Mouse (Mus musculus) retina, postnatal 7 days (tissue): ENCODE measurements around the gene Supv3l1.
A peak's percentile ranks its signal among the peaks of the same experiment; 100 is the strongest.
"Not testable (repeated sequence)": the region's sequence is repeated elsewhere in the genome, so short reads cannot be mapped to it uniquely, and the experiment has no call there.

Experiments
- DNase-seq: peaks from one replicate; pipeline ENCODE4 v3.0.0-alpha.2; 2012; ENCODE audit warnings: low read depth, low spot score

Supv3l1 gene

DNA sequence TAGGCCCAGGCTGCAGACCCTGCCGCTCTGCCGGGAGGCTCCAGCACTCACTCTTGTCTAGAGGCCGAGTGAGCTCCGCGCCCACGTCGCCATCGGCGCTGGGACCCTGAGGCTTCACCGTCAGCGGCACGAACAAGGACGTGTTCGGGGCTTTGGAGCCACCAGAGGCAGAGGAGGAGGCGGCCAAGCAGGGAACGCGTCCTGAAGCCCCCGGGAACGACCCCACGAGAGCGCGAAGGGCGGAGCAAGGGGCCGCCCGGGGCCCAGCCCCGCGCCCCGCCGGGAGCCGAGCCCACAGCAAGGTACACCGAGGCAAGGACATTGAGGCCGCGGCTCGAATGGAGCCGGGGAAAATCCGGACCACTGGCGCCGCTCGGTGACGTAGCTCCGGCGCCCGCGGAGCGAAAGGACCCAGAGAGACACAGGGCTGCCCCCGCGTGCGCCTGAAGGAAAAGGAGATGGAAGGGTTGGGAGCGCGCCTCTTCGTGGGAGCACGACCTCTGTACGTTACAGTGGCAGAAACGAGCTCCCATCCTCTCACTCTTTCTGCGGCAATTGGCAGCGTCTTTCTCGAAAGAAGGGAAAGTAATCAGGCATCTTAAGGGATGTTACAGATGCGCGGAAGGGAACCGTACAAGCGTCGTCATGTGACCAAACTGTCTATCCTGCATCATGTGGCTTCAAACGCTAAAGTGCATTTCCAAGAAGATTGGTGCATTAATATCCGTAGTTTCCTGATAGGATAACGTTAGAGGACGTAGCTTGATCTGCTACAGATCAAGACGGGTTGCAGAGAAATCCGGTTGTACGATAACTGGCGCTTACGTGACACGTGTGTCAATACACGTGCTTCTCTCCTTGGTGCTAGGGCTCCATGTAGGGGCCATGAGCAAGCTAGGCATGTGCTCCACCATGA is at the start of gene Supv3l1, which contains the start of gene 4930507D05Rik:
Gene Supv3l1 (minus strand): TSS at position 375 of the 916 bp plus-strand sequence.
Gene 4930507D05Rik (plus strand): TSS at position 126 of the 916 bp plus-strand sequence.
- DNase-seq, result peak; percentile 87

DNA sequence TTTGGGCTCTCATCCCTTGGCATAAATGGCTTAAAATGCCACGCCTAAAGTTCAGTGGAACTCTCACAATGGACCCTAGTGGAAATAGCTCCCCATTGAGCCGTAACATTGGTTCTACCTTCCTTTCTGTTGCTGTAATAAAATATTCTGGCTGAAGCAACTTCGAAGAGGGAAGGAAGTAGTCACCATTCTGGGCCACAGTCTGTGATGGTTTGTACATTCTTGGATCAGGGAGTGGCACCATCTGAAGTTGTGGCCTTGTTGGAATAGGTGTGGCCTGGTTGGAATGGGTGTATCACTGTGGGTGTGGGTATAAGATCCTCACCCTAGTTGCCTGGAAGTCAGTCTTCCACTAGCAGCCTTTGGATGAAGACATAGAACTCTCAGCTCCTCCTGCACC is 42.1 kb upstream of the Supv3l1 start:
- DNase-seq, result not testable (repeated sequence)

DNA sequence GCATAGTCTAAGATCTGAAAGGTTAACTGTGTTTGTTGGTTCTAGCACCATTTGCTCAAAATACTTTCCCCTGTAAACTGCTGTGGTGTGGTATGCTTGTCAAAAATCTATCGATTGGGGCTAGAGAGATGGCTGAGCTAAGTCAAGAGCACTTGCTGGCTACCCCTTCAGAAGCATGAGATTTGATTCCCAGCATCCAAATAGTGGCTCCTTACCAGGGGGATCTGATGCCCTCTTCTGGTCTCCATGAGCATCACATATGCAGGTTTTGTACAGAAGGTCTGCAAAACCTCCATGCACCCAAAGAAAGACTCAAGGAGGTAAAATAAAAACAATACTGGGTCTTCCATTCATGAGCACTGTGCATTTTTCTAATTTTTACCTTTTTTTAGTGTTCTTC is 38.7 kb upstream of the Supv3l1 start:
- peak; percentile 38 for DNase-seq

DNA sequence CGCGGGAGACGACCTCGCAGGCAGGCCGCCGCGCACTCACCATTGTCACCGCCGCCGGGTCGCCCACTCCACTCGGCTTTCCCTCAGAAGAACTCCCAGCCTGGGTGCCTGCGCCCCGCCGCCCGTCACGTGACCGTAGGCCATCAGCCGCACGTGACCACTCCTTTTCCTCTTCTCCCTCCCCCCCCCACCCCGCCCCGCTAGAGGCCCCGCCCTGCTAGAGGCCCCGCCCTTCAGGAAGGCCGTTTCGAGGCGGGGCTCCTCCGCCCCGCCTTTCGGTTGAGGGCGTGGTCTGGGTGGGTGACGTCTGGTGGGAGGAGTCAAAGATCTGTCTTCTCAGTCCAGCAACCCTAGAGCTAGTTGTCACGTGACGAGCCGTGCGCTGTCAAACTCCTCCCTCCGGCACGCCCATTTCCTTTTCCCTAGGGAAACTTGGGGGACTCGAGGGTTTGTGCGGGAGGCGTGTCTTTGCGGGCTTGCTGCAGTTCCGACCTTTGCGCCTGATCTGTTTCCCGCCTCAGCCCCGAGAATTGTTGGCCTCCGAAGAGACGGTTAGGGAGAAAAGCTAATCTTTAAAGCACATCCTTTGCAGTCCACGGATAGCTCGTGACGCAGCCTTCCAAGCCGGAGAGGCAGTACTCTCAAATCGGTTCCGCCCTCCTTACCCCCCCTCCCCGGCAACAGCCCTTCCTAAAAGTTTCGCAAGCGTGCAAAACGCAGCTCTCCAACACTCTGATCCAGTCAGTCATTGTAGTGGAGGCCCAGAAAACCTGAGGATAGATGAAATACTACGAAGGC is 37.3 kb upstream of the Supv3l1 start, which contains the start of gene Vps26a:
Gene Vps26a (minus strand): TSS at position 188 of the 798 bp plus-strand sequence.
- peak; percentile 98 for DNase-seq

DNA sequence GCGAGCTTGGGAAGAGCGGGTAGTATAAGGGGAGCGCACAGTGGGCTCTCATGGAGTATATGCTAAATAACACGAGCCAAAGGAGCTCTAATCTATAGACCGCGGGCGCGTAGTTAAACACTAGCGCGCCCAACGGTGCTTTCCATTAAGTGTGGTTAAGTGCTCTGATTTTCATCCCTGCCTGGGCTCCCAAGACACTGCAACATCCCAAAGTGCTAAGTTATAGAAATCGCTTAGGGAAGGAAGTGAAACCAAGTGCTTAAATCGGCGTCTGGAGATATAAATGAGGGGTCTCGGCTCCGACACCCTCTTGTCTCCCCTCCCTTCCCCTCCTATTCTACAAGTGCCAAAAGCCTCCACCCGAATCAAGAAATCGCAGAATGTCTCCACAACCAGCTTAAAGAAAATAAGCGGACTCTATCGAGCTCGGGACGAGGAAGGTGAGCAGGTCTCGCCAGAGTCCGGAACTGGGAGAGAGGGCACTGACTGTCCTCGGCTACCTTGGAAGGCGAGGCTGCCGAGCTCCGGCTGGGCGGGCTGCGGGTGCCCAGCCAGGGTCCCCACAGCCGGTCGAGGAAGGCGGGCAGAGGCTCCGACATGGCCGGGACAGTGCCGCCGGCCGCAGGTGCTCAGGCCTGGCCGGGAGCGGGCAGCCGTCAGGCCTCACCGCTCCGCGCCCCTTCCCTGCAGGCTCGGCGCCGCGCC is 36.5 kb upstream of the Supv3l1 start:
- peak; percentile 14 for DNase-seq

DNA sequence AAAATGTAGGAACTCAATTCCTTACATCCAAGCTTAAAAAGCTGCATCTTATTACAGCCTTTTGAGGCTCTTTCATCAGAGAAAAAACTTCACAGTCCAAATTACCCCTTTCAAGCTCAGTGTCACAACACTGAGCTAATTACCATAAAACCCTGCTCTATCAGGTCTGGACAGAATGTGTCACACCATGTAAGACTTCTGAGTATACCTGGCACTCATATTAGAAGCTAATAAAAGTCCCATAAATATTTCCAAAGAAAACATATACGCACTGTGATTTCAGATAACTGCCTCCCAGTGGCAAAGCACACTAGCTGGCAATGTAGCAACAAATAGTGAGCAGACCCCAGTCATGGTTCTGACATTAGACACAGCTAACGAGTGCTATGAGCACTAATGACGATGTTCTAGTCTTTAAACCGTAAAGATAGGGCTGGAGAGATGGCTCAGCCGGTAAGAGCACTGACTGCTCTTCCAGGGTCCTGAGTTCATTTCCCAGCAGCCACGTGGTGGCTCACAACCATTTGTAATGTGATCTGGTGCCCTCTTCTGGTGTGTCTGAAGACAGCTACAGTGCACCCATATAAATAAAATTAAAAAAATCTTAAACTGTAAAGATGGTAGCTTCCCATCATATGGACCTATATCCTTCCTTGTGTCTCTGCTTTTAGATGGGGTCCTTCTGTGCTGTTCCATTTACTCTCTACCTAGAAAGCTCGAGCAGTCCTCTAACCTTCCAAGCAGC is 31.7 kb upstream of the Supv3l1 start:
- DNase-seq, result no peak

DNA sequence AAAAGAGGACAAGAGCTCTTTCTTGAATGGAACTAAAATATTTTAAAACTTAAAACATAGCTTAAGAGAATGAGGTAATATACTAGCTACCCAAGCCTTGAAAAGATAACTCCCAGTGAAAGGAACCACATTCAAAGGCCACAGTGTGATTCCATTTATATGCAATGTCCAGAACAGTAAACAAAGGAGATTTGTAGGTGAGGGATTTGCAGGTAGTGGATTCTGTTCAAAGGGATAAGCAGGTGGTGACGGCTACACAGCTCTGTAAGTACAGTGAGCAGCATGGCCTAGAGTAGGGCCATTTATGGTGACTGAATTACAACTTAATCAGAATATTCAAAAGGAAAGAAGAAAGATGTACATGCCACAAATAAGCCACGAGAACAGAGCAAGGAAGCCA is 27.4 kb upstream of the Supv3l1 start:
- DNase-seq, result no peak

DNA sequence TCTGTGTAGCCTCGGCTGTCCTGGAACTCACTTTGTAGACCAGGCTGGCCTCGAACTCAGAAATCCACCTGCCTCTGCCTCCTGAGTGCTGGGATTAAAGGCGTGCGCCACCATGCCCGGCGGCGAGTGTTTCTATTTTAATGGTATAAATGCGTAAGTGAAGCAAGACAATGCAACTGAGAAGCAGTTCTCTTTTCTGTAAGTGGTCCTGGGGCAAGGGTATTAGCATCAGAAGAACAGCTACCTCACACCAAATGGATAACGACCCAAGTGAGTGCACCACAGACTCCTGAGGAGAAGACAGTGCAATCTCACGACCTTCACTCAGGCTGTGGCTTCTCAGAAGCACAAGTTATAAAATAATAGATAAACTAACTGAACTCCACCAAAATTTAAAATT is 25.4 kb upstream of the Supv3l1 start:
- no peak for DNase-seq

DNA sequence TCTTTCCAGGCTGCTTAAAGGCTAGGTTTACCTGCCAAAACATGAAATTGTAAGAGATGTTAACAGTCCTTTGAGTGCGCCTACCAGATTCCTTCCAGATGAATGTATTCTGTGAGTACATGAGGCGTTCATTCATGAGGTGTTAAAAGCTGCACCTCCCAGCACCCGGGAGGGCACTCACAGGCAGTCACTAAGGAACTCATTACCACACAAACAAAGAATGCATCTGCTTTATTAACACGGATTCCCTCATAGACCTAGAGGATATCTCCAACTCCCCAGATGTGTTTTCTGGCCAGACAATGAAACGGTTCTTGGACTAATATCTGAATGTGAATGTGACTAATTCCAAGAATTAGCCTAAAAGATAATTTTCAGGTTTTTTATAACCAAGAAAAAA is 21.6 kb upstream of the Supv3l1 start:
- DNase-seq, result no peak

DNA sequence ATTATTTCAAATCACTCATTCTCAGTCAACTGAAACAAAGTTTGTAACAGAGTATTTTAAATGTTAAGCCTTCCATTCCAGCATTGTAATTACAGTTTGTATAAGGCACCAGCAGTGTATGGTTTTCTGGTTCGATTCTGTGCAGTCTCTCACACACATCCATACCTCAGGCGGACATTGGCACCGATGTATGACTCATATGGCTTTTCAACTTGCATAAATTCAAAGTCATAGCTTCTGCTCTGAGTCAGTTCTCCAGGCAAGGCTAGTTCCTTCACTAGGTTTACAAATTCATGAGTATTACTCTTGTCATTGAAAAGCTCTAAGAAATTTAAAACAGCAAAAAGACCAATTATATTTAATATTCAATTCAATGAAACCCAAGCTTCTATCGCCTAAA is 20.2 kb upstream of the Supv3l1 start:
- DNase-seq, result no peak

DNA sequence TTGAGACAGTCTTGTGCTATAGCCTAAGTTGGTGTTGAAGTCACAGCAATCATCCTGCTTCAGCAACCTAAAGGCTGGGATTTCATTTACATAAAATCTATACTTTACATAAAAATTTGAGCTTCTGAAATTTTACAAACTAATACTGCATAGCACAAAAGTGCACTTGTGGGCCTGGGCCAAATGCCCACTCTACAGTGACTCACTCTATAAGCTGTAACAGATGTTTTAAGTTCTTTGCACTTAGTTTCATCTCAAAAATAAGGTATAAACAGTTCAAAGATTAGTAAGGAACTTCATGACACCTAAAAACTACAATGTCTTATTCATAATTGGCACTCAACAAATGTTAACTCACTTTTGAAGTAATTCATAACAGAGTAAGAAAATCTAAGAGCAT is 11.8 kb upstream of the Supv3l1 start:
- no peak for DNase-seq

DNA sequence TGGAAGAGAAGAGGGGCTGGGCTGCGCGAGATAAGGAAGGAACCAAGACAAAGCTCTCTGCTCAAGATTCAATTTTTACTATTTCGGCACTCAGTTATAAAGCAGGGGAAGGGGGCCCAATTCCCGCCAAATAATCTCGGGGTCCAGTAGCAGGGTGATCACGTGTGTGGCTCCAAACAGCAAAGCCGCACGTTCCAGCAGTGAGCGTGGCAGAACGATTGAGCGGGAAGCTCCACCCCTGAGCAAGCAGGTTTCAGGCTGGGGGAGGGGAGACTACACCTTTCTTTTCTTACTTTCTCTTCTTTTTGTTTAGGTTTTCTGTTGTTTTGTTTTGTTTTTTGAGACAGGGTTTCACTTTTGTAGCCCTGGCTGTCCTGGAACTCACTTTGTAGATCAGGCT is 2.5 kb upstream of the Supv3l1 start:
- not testable (repeated sequence) for DNase-seq

DNA sequence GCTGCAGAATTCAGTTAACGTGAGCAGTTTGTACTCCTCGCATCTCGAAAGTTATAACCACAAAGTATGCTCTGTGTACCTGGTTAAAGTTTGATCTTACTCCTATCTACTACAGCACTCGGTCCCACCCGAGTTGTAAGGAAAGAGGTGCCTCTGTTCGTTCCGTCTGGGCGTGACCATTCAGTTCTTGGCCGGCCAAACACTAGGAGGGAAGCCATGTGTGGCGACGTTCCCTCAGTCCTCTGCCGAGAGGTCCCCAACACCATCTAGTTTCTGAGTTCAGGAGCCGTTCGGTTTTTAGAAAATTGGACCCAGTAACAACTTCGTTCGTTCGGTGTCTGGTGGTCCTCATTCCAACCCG is 722 bp upstream of the Supv3l1 start:
- DNase-seq, result no peak

DNA sequence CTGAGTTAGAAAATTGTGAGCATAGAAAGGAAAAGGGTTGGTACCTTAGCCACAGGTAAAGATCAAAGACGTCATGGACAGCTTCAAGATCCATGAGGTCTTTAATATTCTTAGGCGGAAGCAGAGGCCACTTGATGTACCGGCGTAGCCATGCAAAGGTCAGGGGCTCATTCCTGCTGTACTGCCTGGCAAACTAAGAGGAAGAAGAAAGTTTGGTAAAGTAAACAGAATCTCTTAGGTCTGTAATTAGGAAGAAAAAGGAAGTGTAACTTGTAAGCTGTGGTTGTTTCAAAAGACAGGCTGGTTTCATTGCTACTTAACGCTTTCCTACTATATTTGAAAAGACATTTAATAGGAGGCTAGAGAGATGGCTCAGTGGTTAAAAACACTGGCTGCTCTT is 19.1 kb downstream of the Supv3l1 start:
- no peak for DNase-seq

DNA sequence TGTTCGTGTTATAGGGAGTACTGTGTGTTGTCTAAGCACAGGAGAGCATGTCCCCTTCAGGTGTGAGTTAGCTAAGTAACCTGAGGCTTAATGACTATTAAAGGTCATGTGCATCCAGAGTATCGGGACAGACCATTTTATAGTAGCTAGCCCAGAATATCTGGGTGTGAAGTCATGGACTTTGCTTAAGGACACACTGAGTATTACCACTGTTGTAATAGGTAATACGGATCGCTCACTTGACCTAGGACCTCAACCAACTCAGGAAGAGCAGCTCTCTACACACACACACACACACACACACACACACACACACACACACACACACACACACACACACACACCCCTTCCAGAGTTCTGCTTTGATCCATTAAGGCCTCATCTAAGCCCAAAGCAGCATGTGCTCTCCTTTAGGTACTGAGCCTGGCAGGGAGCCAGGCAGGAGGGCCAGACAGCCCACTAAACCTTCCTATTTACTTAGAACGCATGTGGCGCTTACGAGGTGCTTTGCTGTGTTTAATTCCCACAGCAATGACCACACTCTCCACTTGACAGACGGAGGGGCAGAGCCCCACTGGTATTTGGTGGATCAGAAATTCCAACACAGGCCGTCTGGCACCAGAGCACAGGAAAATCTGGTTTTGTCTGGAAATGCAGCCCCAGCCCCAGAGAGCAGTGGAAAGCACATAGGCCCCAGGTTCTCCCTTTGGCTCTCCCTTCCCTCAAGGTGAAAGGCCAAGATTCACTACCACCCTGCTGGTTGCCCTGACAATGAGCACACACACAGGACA is 24.3 kb downstream of the Supv3l1 start:
- no peak for DNase-seq

DNA sequence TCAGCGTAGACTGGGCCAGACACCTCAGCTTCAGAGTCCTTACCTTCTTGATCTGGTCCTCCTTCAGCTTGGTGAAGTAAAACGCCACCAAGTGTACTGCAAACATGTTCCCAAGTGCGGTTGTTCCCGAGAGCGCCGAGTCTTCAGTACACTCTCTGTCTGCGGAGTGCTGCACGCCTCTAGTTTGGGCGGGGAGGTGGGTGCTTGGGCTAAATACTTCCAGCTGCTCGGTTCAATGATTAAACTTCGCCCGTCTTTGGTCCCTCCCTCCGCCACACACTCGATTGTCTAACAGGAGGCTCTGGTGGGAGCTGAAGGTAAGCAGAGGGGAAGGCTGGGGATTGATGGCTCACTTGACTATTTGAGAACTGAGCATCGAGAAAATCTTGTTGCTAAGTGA is 27.3 kb downstream of the Supv3l1 start, which contains the start of gene Hkdc1:
Gene Hkdc1 (minus strand): TSS at position 237 of the 400 bp plus-strand sequence.
- DNase-seq, result no peak

DNA sequence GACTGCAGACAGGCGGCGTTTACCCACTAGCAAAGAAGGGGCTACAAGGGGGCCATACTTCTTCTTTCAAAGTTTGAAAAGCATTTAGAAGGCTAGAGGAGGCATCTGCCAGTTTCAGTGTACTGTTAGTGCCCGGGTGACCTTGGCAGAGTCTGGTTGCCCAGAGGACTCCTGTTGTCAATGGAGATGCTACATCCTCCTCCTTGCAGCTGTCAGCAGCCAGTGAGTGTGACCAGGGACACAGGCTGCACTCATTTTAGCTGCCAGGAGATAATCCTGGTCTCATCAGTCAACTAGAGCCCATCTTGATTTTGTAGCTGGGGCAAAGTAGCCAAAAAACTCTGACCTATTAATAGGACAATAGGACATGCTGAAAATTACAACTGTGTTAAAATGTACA is 28.4 kb downstream of the Supv3l1 start:
- no peak for DNase-seq

DNA sequence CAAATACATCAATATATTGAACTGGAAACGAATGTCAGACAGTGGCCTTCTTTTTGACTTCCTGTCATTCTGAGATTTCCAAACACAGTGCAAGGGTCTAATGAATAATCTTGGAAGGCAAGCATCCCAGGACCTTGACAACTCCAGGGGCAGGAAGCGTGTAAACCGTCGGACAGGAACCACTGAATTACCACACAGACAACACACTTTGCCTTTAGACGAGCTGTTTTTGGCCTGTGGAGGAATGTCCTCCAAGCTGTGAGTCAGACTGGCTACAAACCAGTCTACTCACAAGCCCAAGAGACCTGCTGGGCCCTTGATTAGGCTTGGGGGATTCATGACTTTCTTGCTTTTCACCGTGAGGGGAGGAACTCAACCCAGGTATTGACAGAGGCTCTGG is 29.1 kb downstream of the Supv3l1 start:
- DNase-seq, result no peak

DNA sequence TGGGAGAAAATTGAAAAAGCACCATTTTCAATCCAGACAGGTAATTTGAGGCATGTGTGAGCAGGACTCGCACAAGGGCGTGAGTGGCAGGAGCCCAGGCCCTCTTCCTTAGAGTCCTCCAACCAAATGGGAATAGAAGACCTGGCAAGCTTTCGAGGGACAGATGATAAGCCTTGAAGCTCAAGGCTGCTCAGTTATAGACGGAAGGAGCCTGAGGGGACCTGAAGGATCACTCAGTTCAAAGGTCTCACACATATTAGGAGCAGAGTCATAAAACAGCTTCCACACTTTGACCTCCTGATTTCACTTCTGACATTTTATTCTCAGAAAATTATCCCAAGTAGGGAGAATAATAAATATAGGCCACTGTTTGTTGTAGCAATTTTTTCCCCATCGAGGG is 30.1 kb downstream of the Supv3l1 start:
- DNase-seq, result no peak

DNA sequence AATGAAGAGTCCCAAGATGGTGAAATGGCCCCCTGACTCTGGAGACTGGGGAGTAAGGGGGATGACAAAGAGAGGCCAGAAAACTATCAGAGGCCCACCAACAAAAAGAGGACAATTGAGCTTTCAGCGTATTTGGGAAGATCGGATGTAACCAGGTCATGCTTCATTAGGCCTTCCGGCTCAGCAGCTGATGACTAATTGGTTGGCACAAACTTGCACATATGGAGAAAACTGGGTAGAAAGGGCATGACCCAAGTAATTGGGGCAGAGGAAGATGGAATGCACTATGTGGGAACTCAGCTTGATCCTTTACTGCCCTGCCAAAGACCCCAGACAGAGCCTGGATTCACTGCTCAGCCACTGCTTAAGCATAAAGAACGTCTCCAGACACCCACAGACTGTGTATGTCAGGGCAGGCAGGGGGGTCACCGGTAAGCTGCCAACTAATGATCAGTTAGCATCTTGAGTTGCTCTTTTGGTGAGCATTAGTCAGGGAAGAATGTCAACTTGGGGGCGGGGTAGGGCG is 30.6 kb downstream of the Supv3l1 start:
- no peak for DNase-seq
